Mouse (Mus musculus): Measurements from ENCODE around the gene Mpz. TPM values are rescaled to one million over a fixed set of nuclear protein-coding genes. Genes with fewer than 3 reads are reported as not detected.

The Mpz gene
- polyA plus RNA-seq (2016; fragmentation: Nextera tagmentation; extraction: Ambion mirVana): 0.48 and 0.91 TPM in 2 replicates

DNA sequence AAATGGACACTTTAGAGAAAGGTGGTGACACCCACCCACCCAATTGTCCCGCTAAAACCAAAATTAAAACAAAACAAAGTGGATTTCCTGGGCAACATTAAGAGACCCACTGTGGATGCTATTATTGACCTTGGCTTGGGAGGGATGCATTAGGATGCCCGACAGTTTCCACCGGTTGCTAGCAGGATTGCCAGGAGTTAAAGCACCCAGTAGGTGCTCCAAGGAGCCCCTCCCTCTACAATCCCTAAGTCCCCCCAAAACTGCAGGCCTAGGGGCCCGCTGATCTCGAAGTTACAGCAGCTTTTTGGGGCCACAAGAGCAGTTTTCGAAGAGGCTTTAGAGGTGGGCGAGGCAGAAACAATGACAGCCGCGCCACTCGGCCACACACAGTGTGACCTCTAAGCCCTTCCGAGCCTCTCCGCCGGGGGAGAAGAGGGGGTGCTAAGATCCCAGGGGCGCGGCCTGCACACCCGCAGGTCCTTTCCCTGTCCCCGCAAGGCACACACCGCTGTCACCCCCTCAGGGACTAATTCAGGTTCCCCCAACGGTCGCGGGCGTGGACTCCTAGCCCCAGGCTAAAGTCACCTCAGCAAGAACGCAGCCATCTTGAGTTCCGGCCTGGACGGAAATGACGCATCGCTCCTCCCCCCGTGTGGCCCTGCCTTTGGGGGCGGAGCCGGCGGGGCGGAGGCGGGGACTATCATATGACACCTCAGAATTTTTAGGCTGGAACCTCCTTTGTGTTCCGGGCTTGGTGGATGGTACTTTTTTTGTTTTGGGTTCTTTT lies at the start of gene Mpz, which contains the start of gene Sdhc:
Mpz (plus strand) TSS at position 738 of the 787 bp plus-strand sequence.
Sdhc (minus strand) TSS at position 630 of the 787 bp plus-strand sequence.
- Histone ChIP-seq H3K4me1 (peaks cover 21% of the 10 kb centered on the region), H3K9me3 (no peaks in the 10 kb centered on the region), H3K4me3 (peak within 1 kb of the TSS; percentile 81), H3K36me3 (replicated peaks) (peaks cover 10% of the 10 kb centered on the region), H3K27ac (replicated peaks) (peak within 1 kb of the TSS; percentile 90), H3K27me3 (replicated peaks; ENCODE audit: low read depth, poor library complexity, severe bottlenecking) (peaks cover 8% of the 10 kb centered on the region)
- peak; percentile 97 for DNase-seq (ENCODE audit: low spot score)
- WGBS: under 1% methylated on average over 34 of the region's 34 CpGs

DNA sequence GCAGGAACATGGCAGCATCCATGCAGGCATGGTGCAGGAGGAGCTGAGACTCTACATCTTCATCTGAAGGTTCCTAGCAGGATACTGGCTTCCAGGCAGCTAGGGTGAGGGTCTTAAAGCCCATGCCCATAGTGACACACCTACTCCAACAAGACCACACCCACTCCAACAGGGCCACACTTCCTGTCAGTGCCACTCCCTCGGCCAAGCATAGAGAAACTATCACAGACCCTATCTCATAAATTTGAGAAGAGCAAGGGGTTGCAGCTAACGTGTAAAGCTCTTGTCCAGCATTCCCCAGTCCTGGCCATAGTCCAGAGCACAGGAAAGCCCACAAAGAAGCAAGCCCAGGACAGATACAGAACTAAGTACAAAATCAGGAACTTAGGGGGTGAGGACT lies 49.5 kb upstream of the Mpz start:
- H3K27ac ChIP-seq (replicated peaks): no peak overlapping the region

DNA sequence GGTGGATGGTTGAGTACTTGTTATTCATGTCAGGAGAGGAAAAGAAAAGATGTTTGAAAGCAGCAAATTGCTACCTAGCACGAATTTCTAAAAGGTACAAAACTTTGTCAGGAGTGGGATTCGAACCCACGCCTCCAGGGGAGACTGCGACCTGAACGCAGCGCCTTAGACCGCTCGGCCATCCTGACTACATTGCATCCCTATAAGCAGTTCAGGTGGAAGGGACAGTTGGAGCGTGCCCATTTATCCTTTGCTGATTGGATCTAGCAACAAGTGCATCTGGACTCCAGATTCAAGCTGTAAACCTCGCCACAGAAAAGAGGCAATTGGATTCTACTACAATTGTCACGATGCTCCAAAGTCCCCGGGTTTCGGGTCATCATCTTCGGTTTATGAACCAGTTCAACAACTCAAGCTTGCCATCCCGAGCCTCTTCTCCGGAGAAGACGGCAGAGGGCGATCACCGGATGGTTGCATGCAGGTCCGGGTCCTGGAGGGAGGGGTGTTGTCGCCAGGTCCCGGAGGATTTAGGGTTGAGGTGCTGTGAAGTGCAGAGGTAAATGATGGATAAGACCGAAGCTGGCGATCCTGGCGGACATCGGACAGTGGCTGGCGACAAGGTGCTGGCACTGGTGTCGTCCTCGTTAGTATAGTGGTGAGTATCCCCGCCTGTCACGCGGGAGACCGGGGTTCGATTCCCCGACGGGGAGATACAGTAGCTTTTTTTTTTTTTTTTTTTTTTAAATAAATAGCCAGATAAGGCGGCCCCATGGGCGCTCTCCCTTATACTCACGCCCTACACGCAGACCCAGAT lies 48.6 kb upstream of the Mpz start:
- under 1% methylated on average over 40 of the region's 40 CpGs for WGBS
- peak; percentile 90 for DNase-seq (ENCODE audit: low spot score)
- peak overlapping the region; percentile 66 for H3K4me3 ChIP-seq
- H3K36me3 ChIP-seq (replicated peaks): no peaks in the 10 kb centered on the region
- peaks cover 23% of the 10 kb centered on the region for H3K4me1 ChIP-seq
- peak overlapping the region; percentile 80 for H3K27ac ChIP-seq (replicated peaks)
- 0 out of 2 replicates have a peak, but pooled peaks cover 8% of the 10 kb centered on the region for H3K27me3 ChIP-seq (replicated peaks; ENCODE audit: low read depth, poor library complexity, severe bottlenecking)
- H3K9me3 ChIP-seq: no peaks in the 10 kb centered on the region

More for the DNA sequence above, 49.5 kb upstream of the Mpz start:
- DNase-seq (ENCODE audit: low spot score): no peak
- Histone ChIP-seq H3K9me3 (no peaks in the 10 kb centered on the region), H3K36me3 (replicated peaks) (no peaks in the 10 kb centered on the region), H3K4me1 (peaks cover 32% of the 10 kb centered on the region), H3K4me3 (peak overlapping the region; percentile 66; the same call in 1 of the 2 replicates), H3K27me3 (replicated peaks; ENCODE audit: low read depth, poor library complexity, severe bottlenecking) (0 out of 2 replicates have a peak, but pooled peaks cover 8% of the 10 kb centered on the region)
- 51% methylated on average over 2 of the region's 2 CpGs for WGBS

DNA sequence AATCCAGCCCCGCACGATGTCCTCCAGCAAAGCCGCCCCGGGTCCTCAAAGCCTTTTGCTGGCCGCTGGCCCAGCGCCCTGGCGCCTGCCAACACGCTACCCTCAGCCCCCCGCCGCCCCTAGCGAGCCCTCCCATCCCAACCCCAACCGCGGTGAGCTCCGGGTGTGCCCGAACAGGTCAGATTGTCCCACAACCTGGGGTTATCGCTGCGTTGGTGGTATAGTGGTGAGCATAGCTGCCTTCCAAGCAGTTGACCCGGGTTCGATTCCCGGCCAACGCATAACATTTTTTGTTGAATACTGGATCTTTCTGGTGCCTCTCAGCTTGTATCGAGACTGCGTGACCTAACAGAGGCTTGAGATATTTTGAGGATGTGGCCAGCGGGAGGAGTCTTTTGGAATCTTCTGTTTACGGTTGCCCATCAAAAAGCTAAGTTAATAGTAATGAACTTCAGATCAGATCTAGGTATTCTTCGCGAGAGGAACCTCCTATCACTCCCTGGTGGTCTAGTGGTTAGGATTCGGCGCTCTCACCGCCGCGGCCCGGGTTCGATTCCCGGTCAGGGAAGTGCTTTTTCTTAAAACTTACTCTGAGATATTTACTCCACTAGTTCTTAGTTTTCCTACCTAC lies 47.8 kb upstream of the Mpz start:
- WGBS: under 1% methylated on average over 35 of the region's 35 CpGs
- Histone ChIP-seq H3K9me3 (no peaks in the 10 kb centered on the region), H3K36me3 (replicated peaks) (no peaks in the 10 kb centered on the region), H3K4me1 (peaks cover 16% of the 10 kb centered on the region), H3K27ac (replicated peaks) (peak overlapping the region; percentile 80), H3K4me3 (peak overlapping the region; percentile 66), H3K27me3 (replicated peaks; ENCODE audit: low read depth, poor library complexity, severe bottlenecking) (0 out of 2 replicates have a peak, but pooled peaks cover 4% of the 10 kb centered on the region)
- DNase-seq (ENCODE audit: low spot score): peak; percentile 93

DNA sequence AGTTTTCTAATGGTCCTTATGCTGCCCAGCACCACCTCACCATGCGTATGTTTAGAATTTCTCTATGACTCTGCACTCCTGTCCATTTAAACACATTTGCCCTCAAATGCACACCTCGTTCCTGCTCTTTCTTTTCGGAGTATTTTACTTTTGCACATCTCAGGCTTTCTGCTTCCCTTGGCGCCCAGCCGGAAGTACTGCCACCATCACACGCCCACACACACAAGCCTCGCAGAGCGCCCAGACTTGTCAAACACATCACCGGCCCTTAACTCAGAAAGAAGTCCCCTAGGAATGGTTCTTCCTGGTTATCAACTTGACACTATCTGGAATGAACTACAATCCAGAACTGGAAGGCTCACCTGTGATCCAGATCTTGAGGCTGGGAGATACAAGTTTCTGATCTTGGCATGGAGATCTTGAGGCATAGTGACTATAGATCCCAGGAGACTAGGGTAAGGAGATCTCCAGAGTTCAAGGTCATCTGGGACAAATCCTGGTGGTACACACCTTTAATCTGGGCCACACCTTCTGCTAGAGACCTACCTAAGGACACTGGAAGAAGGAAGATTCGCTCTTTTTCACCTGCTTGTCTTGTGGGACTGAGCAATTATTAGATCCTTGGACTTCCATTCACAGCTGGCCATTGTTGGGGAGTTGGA lies 47.2 kb upstream of the Mpz start:
- H3K27ac ChIP-seq (replicated peaks): no peak overlapping the region; the same call in 1 of the 2 replicates
- H3K4me1 ChIP-seq: peaks cover 14% of the 10 kb centered on the region
- WGBS: 9% methylated on average over 10 of the region's 10 CpGs
- H3K4me3 ChIP-seq: peak overlapping the region; percentile 66
- H3K9me3 ChIP-seq: no peaks in the 10 kb centered on the region
- no peaks in the 10 kb centered on the region for H3K36me3 ChIP-seq (replicated peaks)
- 0 out of 2 replicates have a peak, but pooled peaks cover 4% of the 10 kb centered on the region for H3K27me3 ChIP-seq (replicated peaks; ENCODE audit: low read depth, poor library complexity, severe bottlenecking)
- DNase-seq (ENCODE audit: low spot score): no peak

DNA sequence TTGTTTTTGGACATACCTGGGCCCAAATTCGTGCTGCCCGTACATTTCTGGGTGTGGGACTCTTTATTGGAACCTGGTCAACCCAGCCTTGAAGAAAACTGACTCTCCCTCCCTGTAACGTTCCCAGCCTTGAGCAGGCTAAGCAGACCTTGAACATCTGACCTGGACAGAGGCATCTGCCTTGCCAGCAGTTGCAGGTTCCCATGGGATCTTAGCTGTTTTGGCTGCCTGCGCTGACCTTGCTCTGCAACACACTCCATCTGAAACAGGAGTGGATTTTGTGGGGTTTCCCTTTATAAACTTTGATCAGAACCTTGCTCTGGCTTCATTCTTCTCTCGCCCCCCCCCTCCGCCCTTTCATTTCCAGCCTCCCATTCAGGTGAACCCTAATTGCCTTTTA lies 45.3 kb upstream of the Mpz start:
- Histone ChIP-seq H3K27me3 (replicated peaks; ENCODE audit: low read depth, poor library complexity, severe bottlenecking) (0 out of 2 replicates have a peak, but pooled peaks cover 4% of the 10 kb centered on the region), H3K9me3 (no peaks in the 10 kb centered on the region), H3K4me3 (0 out of 2 replicates have a peak overlapping the region, but pooled peaks have one; percentile 6), H3K36me3 (replicated peaks) (no peaks in the 10 kb centered on the region), H3K4me1 (peaks cover 17% of the 10 kb centered on the region), H3K27ac (replicated peaks) (no peak overlapping the region)
- whole genome bisulfite sequencing: 68% methylated on average over 6 of the region's 6 CpGs
- no peak for DNase-seq (ENCODE audit: low spot score)

DNA sequence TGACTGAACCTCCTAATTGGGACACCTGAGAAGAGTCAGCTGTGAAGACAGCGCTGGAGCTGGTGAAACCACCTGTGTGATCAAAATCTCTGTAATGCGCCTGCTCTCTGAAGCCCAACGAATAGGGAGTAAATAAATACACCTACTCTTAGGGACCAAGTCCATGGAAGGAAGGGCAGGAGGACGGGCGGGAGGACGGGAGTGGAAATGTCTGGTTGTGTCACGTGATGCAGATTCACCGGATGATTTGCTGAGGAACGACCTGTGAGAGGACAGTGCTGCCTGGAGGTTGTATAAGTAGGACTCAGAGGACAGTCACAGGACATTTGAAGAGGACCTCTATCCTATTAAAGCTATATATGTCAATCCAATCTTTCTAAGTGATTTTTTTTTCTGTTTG lies 40.9 kb upstream of the Mpz start:
- Histone ChIP-seq H3K36me3 (replicated peaks) (no peaks in the 10 kb centered on the region), H3K4me3 (0 out of 2 replicates have a peak overlapping the region, but pooled peaks have one; percentile 67), H3K9me3 (no peaks in the 10 kb centered on the region), H3K27ac (replicated peaks) (no peak overlapping the region), H3K27me3 (replicated peaks; ENCODE audit: low read depth, poor library complexity, severe bottlenecking) (no peaks in the 10 kb centered on the region), H3K4me1 (peaks cover 20% of the 10 kb centered on the region)
- WGBS: 32% methylated on average over 9 of the region's 9 CpGs
- DNase-seq (ENCODE audit: low spot score): no peak

DNA sequence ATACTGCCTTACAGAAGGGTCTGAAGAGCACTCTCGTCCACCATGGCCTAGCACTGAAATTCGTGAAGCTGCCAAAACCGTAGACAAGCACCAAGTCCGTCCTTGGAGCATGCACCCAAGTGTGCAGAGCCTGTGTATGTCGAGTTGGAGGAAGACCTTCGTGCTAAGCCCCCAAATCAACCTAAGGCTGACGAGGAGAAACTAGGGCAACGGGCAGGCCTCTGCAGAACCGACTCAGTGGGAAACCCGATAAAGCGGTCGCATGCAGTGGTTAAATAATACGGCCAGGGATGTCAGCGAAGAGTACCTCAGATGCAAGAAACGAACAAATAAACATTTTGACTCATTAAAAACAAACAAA lies 39.9 kb upstream of the Mpz start:
- peak overlapping the region; percentile 86 for H3K27ac ChIP-seq (replicated peaks)
- H3K9me3 ChIP-seq: no peaks in the 10 kb centered on the region
- H3K4me3 ChIP-seq: peak overlapping the region; percentile 67
- peak; percentile 70 for DNase-seq (ENCODE audit: low spot score)
- H3K36me3 ChIP-seq (replicated peaks): no peaks in the 10 kb centered on the region
- peaks cover 20% of the 10 kb centered on the region for H3K4me1 ChIP-seq
- WGBS: 10% methylated on average over 15 of the region's 15 CpGs
- no peaks in the 10 kb centered on the region for H3K27me3 ChIP-seq (replicated peaks; ENCODE audit: low read depth, poor library complexity, severe bottlenecking)

DNA sequence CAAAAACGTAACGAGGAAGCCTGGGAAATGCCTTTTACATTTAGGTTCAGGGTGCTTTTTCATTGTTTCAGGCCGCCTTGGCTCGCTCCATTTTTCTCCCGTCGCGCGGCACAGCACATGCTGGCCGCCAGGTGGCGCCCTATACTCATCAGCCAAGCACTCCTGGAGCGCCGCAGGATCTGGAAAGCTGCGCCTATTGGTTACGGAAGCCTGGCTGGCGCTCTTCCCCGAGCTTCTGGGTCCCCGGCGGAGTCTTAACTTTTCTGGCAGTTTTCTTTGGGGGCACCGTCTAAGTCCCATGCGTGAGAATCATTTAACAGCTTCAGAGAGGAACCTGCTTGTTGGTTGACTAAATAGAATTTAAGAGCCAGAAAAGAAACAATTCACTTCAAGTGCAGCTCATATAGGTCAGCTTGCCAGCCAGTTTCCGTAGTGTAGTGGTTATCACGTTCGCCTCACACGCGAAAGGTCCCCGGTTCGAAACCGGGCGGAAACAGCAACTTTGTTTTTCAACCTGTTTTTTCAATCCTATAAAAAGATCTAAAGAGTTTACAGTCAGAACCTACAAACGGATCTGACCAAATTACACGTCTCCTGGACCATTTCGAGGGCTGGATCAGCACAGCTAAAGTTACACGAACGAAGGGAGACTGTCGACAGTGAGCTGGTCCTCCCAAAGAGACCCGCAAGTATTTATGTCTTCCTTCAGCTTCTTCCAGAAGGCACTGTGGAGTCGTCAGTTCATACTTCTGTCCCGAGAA lies 39.3 kb upstream of the Mpz start:
- peak; percentile 95 for DNase-seq (ENCODE audit: low spot score)
- no peaks in the 10 kb centered on the region for H3K9me3 ChIP-seq
- under 1% methylated on average over 38 of the region's 38 CpGs for WGBS
- H3K36me3 ChIP-seq (replicated peaks): no peaks in the 10 kb centered on the region
- H3K4me3 ChIP-seq: peak overlapping the region; percentile 67
- peaks cover 20% of the 10 kb centered on the region for H3K4me1 ChIP-seq
- no peaks in the 10 kb centered on the region for H3K27me3 ChIP-seq (replicated peaks; ENCODE audit: low read depth, poor library complexity, severe bottlenecking)
- H3K27ac ChIP-seq (replicated peaks): peak overlapping the region; percentile 86

DNA sequence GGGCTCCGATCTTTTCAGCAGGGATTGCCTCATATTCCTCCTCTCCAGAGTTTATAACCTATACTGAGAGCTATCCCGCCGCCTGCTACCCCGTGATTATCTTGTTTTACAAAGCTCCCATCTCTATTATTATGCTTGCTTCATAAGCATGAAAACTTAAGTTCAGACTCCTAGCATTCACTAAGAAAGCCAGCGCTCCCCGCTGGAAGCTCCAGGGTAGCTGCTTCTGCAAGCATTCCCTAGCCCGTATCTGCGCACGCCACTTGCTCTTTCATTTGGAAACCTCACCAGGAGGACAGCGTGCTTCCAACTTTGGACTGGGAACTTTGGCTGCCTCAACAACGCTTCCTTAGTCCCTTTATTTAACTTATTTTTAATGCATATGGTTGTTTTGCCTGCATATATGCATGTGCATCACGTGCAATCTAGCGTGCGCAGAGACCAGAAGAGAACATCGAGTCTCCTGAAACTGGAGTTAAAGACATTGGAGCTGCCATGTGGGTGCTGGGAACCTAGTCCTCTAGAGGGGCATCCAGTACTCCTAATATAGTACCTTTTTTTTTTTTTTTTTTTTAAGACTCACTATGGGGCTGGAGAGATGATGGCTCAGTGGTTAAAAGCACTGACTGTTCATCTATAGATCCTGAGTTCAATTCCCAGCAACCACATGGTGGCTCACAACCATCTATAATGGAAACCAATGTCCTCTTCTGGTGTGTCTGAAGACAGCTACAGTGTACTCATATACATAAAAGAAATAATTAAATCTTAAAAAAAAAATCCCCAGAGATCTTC lies 38.5 kb upstream of the Mpz start:
- peaks cover 20% of the 10 kb centered on the region for H3K4me1 ChIP-seq
- peak; percentile 73 for DNase-seq (ENCODE audit: low spot score)
- H3K9me3 ChIP-seq: no peaks in the 10 kb centered on the region
- H3K4me3 ChIP-seq: peak overlapping the region; percentile 67
- WGBS: 3% methylated on average over 15 of the region's 15 CpGs
- no peaks in the 10 kb centered on the region for H3K36me3 ChIP-seq (replicated peaks)
- H3K27ac ChIP-seq (replicated peaks): peak overlapping the region; percentile 69
- H3K27me3 ChIP-seq (replicated peaks; ENCODE audit: low read depth, poor library complexity, severe bottlenecking): no peaks in the 10 kb centered on the region

DNA sequence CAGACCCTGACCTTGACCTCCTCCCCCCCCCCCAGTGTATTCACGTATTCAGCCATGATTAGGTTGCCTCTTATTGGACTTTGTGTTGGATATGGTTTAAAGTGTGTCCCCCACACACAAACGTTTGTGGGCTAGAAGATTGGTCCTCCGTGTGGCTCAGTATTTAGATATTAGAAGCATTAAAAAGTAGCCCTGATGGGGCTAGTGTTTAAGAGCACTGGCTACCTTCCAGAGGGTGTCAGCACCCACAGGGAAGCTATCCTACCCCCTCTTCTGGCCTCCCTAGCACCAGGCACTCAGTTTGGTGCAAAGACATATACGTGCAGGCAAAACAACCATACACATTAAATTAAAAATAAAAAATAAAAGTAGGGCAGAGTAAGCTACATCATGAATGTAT lies 37.5 kb upstream of the Mpz start:
- Histone ChIP-seq H3K36me3 (replicated peaks) (no peaks in the 10 kb centered on the region), H3K4me1 (peaks cover 20% of the 10 kb centered on the region), H3K27ac (replicated peaks) (no peak overlapping the region), H3K27me3 (replicated peaks; ENCODE audit: low read depth, poor library complexity, severe bottlenecking) (no peaks in the 10 kb centered on the region), H3K4me3 (no peak overlapping the region), H3K9me3 (no peaks in the 10 kb centered on the region)
- WGBS: 77% methylated on average over 4 of the region's 4 CpGs
- no peak for DNase-seq (ENCODE audit: low spot score)

All from embryonic facial prominence, embryonic 10.5 days (tissue).